Mouse (Mus musculus): ENCODE data around the gene Tpst1.

DNA sequence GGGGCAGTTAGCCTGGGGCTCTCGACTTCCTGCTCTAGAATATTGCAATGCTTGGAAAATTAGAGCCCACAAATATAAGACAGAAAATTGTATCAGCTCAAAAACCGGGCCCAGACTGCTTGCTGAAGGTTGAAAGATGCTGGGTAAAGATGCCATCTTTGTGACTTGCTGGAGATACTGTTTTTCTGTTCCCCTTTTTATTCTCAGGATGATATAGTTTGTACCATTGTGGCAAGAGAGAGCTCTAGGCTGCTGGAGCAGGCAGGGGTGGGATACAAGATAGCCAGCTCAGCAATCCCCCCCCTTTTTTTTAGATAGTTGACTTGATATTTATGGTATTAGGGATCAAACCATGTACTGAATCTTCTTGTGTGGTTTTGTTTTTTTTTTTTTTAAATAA is 81.2 kb downstream of the Tpst1 start:
- TF ChIP-seq POLR2A (IDR thresholded peaks at IDR 0.05; ENCODE audit: control insufficient read depth in 1 of 2, insufficient read depth in 1 of 2, low read depth in 1 of 2, low read length in 2 of 2, poor library complexity in 1 of 2) (no peak), ETS1 (IDR thresholded peaks at IDR 0.05; ENCODE audit: low read depth, low read length) (no peak), ZKSCAN1 (IDR thresholded peaks at IDR 0.05; ENCODE audit: low read depth, low read length) (no peak)

Measured in MEL (cell line).